Mouse (Mus musculus): ENCODE measurements around the gene Rtn2. TPM values are rescaled to one million over a fixed set of nuclear protein-coding genes. Genes with fewer than 3 reads are reported as not detected.
A peak's percentile ranks its signal among the peaks of the same experiment; 100 is the strongest.

Gene Rtn2
- polyA plus RNA-seq, 1 experiment from 2014 or later, result 121 TPM

GRCm38 (mm10) chr7:19303770-19304169 lies 21.3 kb downstream of the Rtn2 start:
- WGBS, result 1% methylated on average over 16 of the region's 16 CpGs
- no peak overlapping the region for H3K9ac ChIP-seq (replicated peaks)
- H3K27ac ChIP-seq (replicated peaks), result no peak overlapping the region
- H3K27me3 ChIP-seq (replicated peaks), result peaks cover 55% of the 10 kb centered on the region
- peak overlapping the region; percentile 52 for H3K4me2 ChIP-seq
- peaks cover 49% of the 10 kb centered on the region for H3K4me1 ChIP-seq
- H3K9me3 ChIP-seq (replicated peaks), result no peaks in the 10 kb centered on the region
- H3K4me3 ChIP-seq (replicated peaks), result peak overlapping the region; percentile 13; the same call in 1 of the 2 replicates
- no peak for ATAC-seq (ENCODE audit: low FRiP score)
- no peaks in the 10 kb centered on the region for H3K36me3 ChIP-seq

- 2% methylated on average over 47 of the region's 48 CpGs for WGBS
- Histone ChIP-seq H3K4me1 (peaks cover 59% of the 10 kb centered on the region), H3K9me3 (replicated peaks) (no peaks in the 10 kb centered on the region), H3K4me3 (replicated peaks) (peak overlapping the region; percentile 20), H3K9ac (replicated peaks) (no peak overlapping the region; the same call in 1 of the 2 replicates), H3K27me3 (replicated peaks) (peaks cover 55% of the 10 kb centered on the region), H3K4me2 (peak overlapping the region; percentile 52), H3K27ac (replicated peaks) (no peak overlapping the region), H3K36me3 (no peaks in the 10 kb centered on the region)
- ATAC-seq (ENCODE audit: low FRiP score), result no peak
These were observed 22.3 kb downstream of the Rtn2 start for GRCm38 (mm10) chr7:19304501-19305412.

GRCm38 (mm10) chr7:19305413-19305735 lies 22.9 kb downstream of the Rtn2 start:
- Histone ChIP-seq H3K4me2 (peak overlapping the region; percentile 52; the same call in 1 of the 2 replicates), H3K27me3 (replicated peaks) (peaks cover 55% of the 10 kb centered on the region)
- 12% methylated on average over 6 of the region's 6 CpGs for WGBS

GRCm38 (mm10) chr7:19305796-19306765 lies 23.7 kb downstream of the Rtn2 start:
- ATAC-seq (ENCODE audit: low FRiP score), result no peak
- H3K27me3 ChIP-seq (replicated peaks), result peaks cover 55% of the 10 kb centered on the region
- H3K4me1 ChIP-seq, result peaks cover 59% of the 10 kb centered on the region
- WGBS, result 49% methylated on average over 16 of the region's 16 CpGs
- no peak overlapping the region for H3K4me2 ChIP-seq
- no peaks in the 10 kb centered on the region for H3K9me3 ChIP-seq (replicated peaks)
- H3K9ac ChIP-seq (replicated peaks), result no peak overlapping the region
- H3K4me3 ChIP-seq (replicated peaks), result no peak overlapping the region
- no peak overlapping the region for H3K27ac ChIP-seq (replicated peaks)
- H3K36me3 ChIP-seq, result no peaks in the 10 kb centered on the region

More at GRCm38 (mm10) chr7:19305413-19305735, 22.9 kb downstream of the Rtn2 start:
- H3K4me1 ChIP-seq, result peaks cover 58% of the 10 kb centered on the region
- H3K9ac ChIP-seq (replicated peaks), result no peak overlapping the region
- no peak for ATAC-seq (ENCODE audit: low FRiP score)
- H3K4me3 ChIP-seq (replicated peaks), result peak overlapping the region; percentile 20
- H3K36me3 ChIP-seq, result no peaks in the 10 kb centered on the region
- H3K27ac ChIP-seq (replicated peaks), result no peak overlapping the region
- no peaks in the 10 kb centered on the region for H3K9me3 ChIP-seq (replicated peaks)

GRCm38 (mm10) chr7:19306819-19307738 lies 24.7 kb downstream of the Rtn2 start:
- WGBS, result 66% methylated on average over 25 of the region's 25 CpGs
- 0 out of 2 replicates have a peak overlapping the region, but pooled peaks have one; percentile 61 for H3K9ac ChIP-seq (replicated peaks)
- H3K4me1 ChIP-seq, result peaks cover 50% of the 10 kb centered on the region
- H3K27ac ChIP-seq (replicated peaks), result no peak overlapping the region
- H3K36me3 ChIP-seq, result no peaks in the 10 kb centered on the region
- H3K27me3 ChIP-seq (replicated peaks), result peaks cover 59% of the 10 kb centered on the region
- H3K4me2 ChIP-seq, result peak overlapping the region; percentile 95
- H3K4me3 ChIP-seq (replicated peaks), result peak overlapping the region; percentile 48; the same call in 1 of the 2 replicates
- no peaks in the 10 kb centered on the region for H3K9me3 ChIP-seq (replicated peaks)
- no peak for ATAC-seq (ENCODE audit: low FRiP score)

DNA sequence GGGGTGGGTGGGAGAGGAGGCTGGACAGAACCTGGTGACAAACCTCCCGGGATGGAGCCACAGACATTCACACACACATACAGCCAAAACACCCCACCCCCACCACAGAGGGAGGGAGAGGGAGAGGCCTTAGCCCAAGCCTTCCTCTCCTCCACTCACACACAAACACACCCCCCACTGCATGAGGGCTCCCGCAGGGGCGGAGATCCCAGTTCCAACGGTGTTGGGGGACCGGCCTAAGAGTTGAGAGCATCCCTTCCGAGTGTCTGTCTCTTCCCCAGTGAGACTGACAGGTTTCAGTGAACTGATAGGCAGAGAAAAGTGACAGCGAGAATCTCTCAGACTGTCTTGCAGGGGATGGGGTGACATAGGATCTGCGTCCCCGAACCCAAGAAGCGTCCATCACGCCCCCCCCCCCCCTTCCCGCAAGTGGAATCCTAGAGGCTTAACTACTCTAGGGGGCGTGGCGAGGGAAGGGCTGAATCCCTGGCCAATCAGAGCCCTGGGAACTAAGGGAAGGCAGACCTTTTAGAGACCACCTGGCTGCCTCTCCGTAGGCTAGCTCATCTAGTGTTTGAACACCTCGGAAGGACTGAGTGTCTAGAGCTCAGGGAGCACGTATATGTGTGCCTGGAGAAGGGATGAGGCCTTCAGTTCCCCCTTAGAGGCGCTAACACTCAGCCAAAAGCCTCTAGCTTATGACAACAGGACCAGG lies 25.5 kb downstream of the Rtn2 start:
- Histone ChIP-seq H3K36me3 (no peaks in the 10 kb centered on the region), H3K27ac (replicated peaks) (peak overlapping the region; percentile 78), H3K27me3 (replicated peaks) (peaks cover 59% of the 10 kb centered on the region), H3K4me2 (peak overlapping the region; percentile 95), H3K9ac (replicated peaks) (peak overlapping the region; percentile 61), H3K4me1 (peaks cover 45% of the 10 kb centered on the region), H3K9me3 (replicated peaks) (no peaks in the 10 kb centered on the region), H3K4me3 (replicated peaks) (peak overlapping the region; percentile 48)
- ATAC-seq (ENCODE audit: low FRiP score), result peak; percentile 60
- 2% methylated on average over 18 of the region's 18 CpGs for WGBS

DNA sequence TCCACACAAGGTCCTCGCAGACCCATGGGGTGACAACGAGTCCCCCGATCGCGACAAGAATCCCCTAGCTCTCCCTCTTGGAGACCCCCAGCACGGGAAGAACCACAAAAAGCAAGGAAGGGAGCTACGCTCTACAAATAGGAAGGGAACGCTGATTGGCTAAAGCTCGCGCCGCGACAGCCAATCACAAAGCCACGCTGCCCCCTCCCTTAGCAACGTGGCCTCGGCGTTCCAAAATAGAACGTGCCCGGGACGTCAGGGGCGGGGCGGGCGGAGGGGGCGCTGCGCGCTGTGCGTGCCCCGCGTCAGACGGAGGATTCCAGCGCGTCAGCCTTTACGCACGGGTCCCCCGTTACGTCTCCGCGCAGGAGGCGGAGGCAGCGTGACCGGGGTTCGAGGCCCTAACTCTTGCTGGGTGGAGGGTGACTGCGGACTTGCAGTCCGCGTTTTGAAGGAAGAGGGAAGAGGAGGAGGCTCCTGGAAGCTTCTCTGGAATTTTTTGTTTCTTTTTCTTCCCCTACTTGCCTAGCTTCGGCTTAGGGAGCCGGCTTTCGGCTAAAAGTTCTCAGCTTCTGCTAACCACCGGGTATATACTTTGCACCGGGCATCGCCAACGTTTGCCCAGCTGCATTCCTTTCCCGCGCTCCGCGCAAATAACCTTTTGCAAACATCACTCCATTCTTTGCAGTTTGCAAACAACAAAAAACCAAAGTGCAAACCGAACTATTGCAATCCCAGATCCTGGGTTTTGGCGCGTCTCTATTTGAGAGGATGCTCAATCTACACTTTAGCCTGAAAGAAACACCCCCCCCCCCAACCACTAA lies 26.2 kb downstream of the Rtn2 start:
- Histone ChIP-seq H3K27me3 (replicated peaks) (peaks cover 56% of the 10 kb centered on the region), H3K4me3 (replicated peaks) (peak overlapping the region; percentile 48), H3K36me3 (no peaks in the 10 kb centered on the region), H3K27ac (replicated peaks) (peak overlapping the region; percentile 78), H3K4me2 (peak overlapping the region; percentile 95), H3K4me1 (peaks cover 42% of the 10 kb centered on the region), H3K9me3 (replicated peaks) (no peaks in the 10 kb centered on the region), H3K9ac (replicated peaks) (peak overlapping the region; percentile 61)
- WGBS, result 1% methylated on average over 51 of the region's 58 CpGs
- ATAC-seq (ENCODE audit: low FRiP score), result peak; percentile 89

- WGBS, result 1% methylated on average over 48 of the region's 48 CpGs
- Histone ChIP-seq H3K4me2 (peak overlapping the region; percentile 95), H3K9me3 (replicated peaks) (no peaks in the 10 kb centered on the region), H3K27ac (replicated peaks) (no peak overlapping the region), H3K27me3 (replicated peaks) (peaks cover 54% of the 10 kb centered on the region), H3K9ac (replicated peaks) (peak overlapping the region; percentile 51), H3K4me1 (peaks cover 35% of the 10 kb centered on the region), H3K36me3 (no peaks in the 10 kb centered on the region), H3K4me3 (replicated peaks) (peak overlapping the region; percentile 48)
- no peak for ATAC-seq (ENCODE audit: low FRiP score)
These were observed 27.0 kb downstream of the Rtn2 start for GRCm38 (mm10) chr7:19309278-19309883.

- peaks cover 48% of the 10 kb centered on the region for H3K27me3 ChIP-seq (replicated peaks)
- no peaks in the 10 kb centered on the region for H3K9me3 ChIP-seq (replicated peaks)
- H3K4me1 ChIP-seq, result peaks cover 28% of the 10 kb centered on the region
- H3K9ac ChIP-seq (replicated peaks), result peak within 1 kb of the TSS; percentile 62
- H3K4me3 ChIP-seq (replicated peaks), result peak within 1 kb of the TSS; percentile 48
- whole genome bisulfite sequencing, result under 1% methylated on average over 49 of the region's 49 CpGs
- no peaks in the 10 kb centered on the region for H3K36me3 ChIP-seq
- ATAC-seq (ENCODE audit: low FRiP score), result peak; percentile 86
- peak within 1 kb of the TSS; percentile 95 for H3K4me2 ChIP-seq
- H3K27ac ChIP-seq (replicated peaks), result 0 out of 2 replicates have a peak within 1 kb of the TSS, but pooled peaks have one; percentile 48
These were observed 27.6 kb downstream of the Rtn2 start, which contains the start of gene Fosb for GRCm38 (mm10) chr7:19309884-19310641. Gene Fosb (minus strand): TSS chr7:19310051.
